8 mouse cellular contexts compared by ENCODE assay signal in the genomic region with DNA sequence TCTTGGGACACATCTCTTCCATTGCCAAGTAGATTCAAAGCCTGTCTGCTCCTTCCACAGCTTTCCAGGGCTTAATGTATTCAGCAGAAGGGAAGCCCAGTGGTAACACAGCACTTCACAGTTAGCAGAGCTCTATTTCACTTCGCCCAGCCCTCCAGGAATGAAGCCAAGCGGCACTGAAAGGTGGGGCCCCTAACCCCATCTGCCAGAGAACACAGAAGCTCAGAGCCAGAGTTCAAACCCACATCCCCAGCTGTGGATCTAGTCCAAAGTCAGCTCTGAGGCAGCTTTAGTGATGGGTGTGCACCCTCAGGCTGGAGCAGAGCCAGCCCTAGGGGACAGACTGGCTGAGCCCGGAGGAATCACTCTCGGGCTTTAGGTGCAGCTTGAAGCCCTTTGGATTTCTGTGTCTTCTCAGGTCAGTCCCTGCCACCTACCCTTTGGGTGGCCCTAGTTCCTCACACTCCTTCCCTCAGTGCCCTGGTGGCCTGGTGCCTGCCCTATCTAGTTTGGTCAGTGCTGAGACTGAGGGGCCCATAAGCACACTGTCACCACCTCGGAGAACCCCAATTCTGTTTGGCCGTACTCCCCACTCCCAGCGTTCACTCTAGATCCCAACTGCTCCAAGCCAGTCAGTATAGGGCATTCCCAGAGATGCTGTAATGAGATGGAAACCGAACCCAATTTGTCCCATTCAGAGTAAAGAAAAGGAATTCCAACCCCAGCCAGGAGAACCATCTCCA. TPM values are rescaled to one million over a fixed set of nuclear protein-coding genes. Genes with fewer than 3 reads are reported as not detected.
DNase-seq lines count a peak whose midpoint lies in the region; ATAC-seq and TF ChIP-seq lines count a peak whose summit lies in the region.

No protein-coding gene starts in this region.

- no peak for DNase-seq in left cerebral cortex, adult 2 months (ENCODE audit: extremely low spot score in 1 of 2, low spot score in 2 of 2)
- no peak for DNase-seq in left cerebral cortex, postnatal 14 days (ENCODE audit: low spot score in 2 of 2)
- peak; percentile 71 for DNase-seq in gastrocnemius, adult 2 months
- peak; percentile 61 for DNase-seq in lung, postnatal 10 days
- no peak for DNase-seq in Muller cell, postnatal 12 days (ENCODE audit: inconsistent ontology term)
- no peak for DNase-seq in retina, embryonic 14.5 days (ENCODE audit: low spot score)

- no peaks in the 10 kb centered on the region for H3K9me3 ChIP-seq in hindbrain, embryonic 16.5 days (ENCODE audit: control insufficient read depth, low read length)

- H3K27ac ChIP-seq in left cerebral cortex, adult 2 months, result peak overlapping the region; percentile 44; the same call in 1 of the 2 replicates
- H3K27ac ChIP-seq in gastrocnemius, adult 2 months, result peak overlapping the region; percentile 83
- H3K27ac ChIP-seq in hindbrain, embryonic 16.5 days (ENCODE audit: low read depth, low read length), result peak overlapping the region; percentile 66

- no peak overlapping the region for H3K9ac ChIP-seq in hindbrain, embryonic 16.5 days (ENCODE audit: low read depth, low read length)

- no peaks in the 10 kb centered on the region for H3K27me3 ChIP-seq in hindbrain, embryonic 16.5 days (replicated peaks; ENCODE audit: control insufficient read depth, insufficient read depth, low read length)

- peak; percentile 60 for ATAC-seq in hindbrain, embryonic 16.5 days
- ATAC-seq in erythroblast, adult 5-6 weeks (replicated peaks; ENCODE audit: low FRiP score, poor library complexity, severe bottlenecking), result no peak

- H3K4me3 ChIP-seq in left cerebral cortex, adult 2 months, result no peak overlapping the region
- no peak overlapping the region for H3K4me3 ChIP-seq in gastrocnemius, adult 2 months
- no peak overlapping the region for H3K4me3 ChIP-seq in hindbrain, embryonic 16.5 days (ENCODE audit: low read length)

- no peak for TF ChIP-seq CTCF in left cerebral cortex, adult 2 months (IDR thresholded peaks at IDR 0.05)
- no peak for TF ChIP-seq CTCF in gastrocnemius, adult 2 months (IDR thresholded peaks at IDR 0.05)

- WGBS in hindbrain, embryonic 16.5 days, result 61% methylated on average over 8 of the region's 8 CpGs

- intact Hi-C loops in left cerebral cortex, adult 2 months (cut with DNase I), result no loop called here
- intact Hi-C loops in left cerebral cortex, postnatal 14 days (cut with DNase I), result no loop called here
- intact Hi-C loops in gastrocnemius, adult 2 months (cut with DNase I), result no loop called here

- H3K4me2 ChIP-seq in hindbrain, embryonic 16.5 days (ENCODE audit: low read length), result no peak overlapping the region

- H3K36me3 ChIP-seq in hindbrain, embryonic 16.5 days (ENCODE audit: control insufficient read depth, insufficient read depth, low read length), result no peaks in the 10 kb centered on the region

- peaks cover 15% of the 10 kb centered on the region for H3K4me1 ChIP-seq in hindbrain, embryonic 16.5 days (ENCODE audit: control insufficient read depth, insufficient read depth, low read depth, low read length)

RNA-seq across cellular contexts. Expression of a gene that starts 34.2 kb away (rescaled TPM):
- total RNA-seq in left cerebral cortex, adult 2 months (2021), result 1 to 10 TPM; 5.0 to 8.0 TPM
- 1 to 10 TPM; 3.0 to 3.9 TPM for total RNA-seq in left cerebral cortex, postnatal 14 days (2021)
- total RNA-seq in gastrocnemius, adult 2 months (2021), result 1 to 10 TPM; 3.7 to 4.6 TPM
- polyA plus RNA-seq in hindbrain, embryonic 16.5 days (2015; fragmentation: Nextera tagmentation; extraction: Ambion mirVana), result 4.1 and 7.5 TPM in 2 replicates
- not detected in 2 replicates for total RNA-seq in erythroblast, adult 5-6 weeks (2015; ENCODE audit: low replicate concordance)
- total RNA-seq in erythroblast, adult 5-6 weeks (2017; ENCODE audit: low replicate concordance), result not detected in 2 replicates

Comparison
In these comparisons a context has a peak if more than half of its experiments do, and no peak if none do; other contexts are left out.
1. DNase-seq: peak in gastrocnemius, adult 2 months (single experiment) and lung, postnatal 10 days (single experiment); none in left cerebral cortex, adult 2 months (0 of 2), left cerebral cortex, postnatal 14 days (0 of 2), Muller cell, postnatal 12 days (single experiment) and retina, embryonic 14.5 days (single experiment).
2. Peak in every context shown above with its lines, with median percentiles within 50 percentile points of each other: H3K27ac ChIP-seq.